Mouse (Mus musculus): ENCODE measurements around the gene Slc6a16.

Slc6a16 gene

GRCm38 (mm10) chr7:45312686-45313453 is 72.0 kb downstream of the Slc6a16 start:
- peak; percentile 59 for DNase-seq (ENCODE audit: inconsistent ontology term)

- DNase-seq (ENCODE audit: inconsistent ontology term), result peak; percentile 12
These were observed 72.6 kb downstream of the Slc6a16 start for GRCm38 (mm10) chr7:45313495-45313894.

GRCm38 (mm10) chr7:45315182-45315701 is 74.4 kb downstream of the Slc6a16 start:
- DNase-seq (ENCODE audit: inconsistent ontology term), result no peak

- no peak for DNase-seq (ENCODE audit: inconsistent ontology term)
These were observed 75.7 kb downstream of the Slc6a16 start for GRCm38 (mm10) chr7:45316536-45316935.

GRCm38 (mm10) chr7:45322245-45322644 is 81.4 kb downstream of the Slc6a16 start:
- no peak for DNase-seq (ENCODE audit: inconsistent ontology term)
